Mouse (Mus musculus) induced T-regulatory cell, adult 2 months (primary cell): ENCODE results near the gene Cep295nl.

Source experiments
- DNase-seq: peaks from one replicate; pipeline ENCODE4 v3.0.0-alpha.2; 2012; ENCODE audit warnings: low read depth

Cep295nl gene

DNA sequence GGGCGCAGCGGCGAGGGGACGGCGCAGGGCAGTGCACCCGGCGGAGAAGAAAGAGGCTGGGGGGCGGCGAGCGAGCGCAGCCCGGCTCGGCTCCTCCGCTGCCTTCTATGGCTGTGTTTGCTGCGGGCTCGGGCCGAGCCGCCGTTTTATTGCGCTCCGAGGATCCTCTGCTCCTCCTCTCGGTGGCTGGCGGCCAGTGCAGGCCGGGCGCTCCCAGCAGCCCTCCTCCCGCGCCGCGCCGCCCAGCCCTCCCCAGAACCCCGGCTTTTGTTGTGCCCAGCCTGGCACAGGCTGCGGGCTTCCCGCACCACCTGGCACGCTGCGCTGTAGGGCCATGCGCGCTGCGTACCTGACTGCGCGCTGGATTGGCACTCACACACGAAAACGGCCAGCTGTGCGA lies 12.9 kb upstream of the Cep295nl start:
- peak; percentile 90 for DNase-seq

DNA sequence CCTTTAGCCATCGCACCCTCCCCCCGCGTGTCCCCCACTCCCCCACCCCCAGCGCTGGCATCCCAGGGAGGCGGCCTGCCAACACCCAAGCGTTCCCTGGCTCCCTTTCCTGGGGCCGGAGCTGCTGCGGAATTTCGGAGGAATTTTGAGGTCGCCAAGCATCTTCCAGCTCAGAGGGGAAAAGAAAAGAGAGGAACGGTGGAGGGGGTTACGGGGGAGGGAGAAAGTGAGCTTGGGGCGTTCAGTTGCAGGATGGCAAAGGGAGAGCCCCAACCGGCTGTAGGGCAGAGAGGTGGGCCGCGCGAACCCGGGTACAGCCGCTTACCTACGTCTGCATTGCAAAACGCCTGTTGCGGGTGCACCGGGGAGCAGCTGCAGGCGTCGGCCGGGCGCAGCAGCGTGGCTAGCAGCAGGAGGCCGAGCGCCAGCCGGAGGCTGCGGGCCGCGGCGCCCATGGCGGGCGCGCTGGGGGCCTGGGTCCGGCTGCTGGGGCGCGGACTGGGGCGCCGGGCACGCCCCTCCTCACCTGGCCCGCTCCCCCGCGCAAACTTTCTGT lies 12.4 kb upstream of the Cep295nl start:
- no peak for DNase-seq

DNA sequence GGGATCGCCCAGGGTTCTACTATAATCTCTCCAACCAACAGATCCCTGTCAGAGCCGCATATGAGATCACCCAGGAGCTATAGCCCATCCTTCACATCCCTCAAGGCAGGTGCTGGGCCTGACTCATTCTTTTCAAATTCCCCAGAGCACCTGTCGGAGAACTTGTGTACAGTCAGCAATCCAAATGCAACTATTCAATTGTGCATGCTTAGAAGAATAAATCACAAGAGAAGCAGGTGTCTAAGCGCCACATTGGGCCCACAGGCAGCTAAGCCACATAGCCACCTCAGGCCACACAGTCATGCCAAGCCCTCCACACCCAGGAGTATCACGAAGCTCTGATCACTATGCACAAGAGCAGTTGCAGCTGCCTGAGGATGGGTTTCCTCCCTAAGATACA lies 7.2 kb upstream of the Cep295nl start:
- DNase-seq: no peak

DNA sequence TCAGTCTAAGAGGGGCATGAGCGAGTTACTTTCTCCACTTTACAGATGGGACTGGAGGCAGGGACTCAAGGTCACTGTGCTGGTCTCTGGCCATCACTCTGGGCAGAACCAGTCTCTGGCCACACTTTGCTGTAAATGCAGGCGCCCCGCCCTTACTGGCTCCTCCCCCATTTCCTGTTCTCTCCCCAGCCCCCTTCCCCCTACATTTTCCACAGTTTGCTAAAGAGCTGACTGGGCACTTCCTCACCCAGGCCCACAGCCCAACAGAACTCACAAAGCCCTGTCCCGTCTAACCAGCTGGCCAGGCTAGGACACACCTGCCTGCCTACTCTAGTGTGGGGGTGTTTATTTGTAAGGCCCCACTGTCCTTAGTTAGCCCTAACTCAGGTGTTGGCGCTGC lies 6.6 kb upstream of the Cep295nl start:
- peak; percentile 82 for DNase-seq

DNA sequence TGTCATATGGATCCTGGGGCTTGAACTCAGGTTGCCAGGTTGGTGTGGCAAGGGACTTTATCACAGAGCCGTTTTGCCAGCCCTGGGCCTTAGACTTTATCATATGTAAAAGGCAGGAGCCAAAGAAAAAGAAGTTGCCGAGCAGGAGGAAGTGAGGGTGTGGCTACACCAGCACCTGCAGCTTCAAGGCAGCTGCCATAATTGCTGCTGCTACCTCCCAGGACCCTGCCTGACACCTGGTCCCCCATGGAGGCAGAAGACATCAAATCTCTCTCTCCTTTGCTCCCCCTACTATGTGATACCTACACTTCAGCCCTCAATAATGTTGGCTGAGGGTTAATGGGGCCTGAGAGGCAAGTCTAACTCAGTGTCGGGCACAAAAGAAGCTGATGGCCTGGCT lies 6.1 kb upstream of the Cep295nl start:
- no peak for DNase-seq

DNA sequence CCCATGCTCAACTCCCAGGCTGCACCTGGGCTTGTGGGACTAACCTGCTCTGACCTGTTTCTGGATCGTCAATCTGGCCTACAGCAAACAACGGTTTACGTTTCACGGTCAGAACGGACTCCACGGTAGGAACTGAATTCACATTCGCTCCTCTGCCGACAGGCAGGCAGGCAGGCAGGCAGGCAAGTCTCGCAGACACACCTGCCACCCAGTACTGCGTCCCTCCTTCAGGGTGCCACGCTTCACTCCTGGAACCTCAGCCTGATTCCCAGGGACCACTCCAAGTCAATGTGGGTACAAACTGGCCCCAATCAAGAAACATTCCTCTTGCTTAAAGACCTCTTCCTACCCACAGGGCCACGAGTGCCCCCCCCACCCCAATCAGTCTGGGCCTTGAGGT lies 5.6 kb upstream of the Cep295nl start:
- DNase-seq: no peak

DNA sequence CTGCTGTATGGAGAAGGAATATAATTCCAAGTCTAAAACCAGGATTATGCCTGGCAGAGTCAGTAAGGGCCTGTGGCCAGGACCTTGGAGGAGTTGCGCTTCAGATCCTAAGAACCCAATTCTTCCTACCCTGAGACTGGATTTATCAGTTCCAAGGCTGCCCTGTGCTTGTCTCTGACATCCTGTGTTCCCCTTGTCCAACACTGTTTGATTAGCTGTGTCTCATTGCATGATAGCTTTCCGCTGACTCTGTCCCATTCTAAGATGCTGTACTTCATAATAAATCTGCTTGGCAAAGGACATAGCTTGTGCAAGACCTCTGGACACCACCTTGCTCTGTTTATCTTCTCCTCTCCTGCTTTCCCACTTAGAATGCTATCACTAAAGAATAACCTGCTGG lies 5.1 kb upstream of the Cep295nl start:
- no peak for DNase-seq

DNA sequence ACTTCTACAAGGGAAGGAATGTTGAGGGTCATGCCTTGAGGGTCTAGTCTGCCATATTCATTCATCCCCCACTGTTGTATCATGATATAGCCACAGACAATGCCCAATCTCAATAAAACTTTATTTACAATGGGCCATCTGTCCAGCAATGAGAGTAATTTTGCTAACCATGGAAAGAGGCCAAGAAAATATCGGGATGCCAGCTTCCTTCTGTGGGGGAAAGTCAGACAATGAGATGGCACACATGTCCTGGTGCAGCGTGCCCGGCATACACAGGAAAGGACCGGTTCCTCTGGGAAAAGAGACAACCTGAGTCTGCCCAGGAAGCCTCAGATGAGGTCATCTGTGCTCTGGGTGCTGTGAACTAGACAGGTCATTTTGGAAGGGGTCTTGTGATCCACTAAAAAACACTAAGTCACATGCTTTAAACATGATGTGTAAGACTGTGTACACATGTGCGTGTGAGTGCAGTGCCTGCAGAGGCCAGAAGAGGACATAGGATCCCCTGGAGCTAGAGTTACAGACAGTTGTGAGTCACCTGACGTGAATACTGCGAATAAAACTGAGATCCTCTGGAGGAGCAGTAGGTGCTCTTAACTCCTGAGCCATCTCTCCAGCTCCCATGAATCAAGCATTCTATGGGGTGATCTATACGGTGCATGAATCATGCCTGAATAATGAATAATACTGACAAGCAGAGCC lies 4.2 kb upstream of the Cep295nl start:
- no peak for DNase-seq

DNA sequence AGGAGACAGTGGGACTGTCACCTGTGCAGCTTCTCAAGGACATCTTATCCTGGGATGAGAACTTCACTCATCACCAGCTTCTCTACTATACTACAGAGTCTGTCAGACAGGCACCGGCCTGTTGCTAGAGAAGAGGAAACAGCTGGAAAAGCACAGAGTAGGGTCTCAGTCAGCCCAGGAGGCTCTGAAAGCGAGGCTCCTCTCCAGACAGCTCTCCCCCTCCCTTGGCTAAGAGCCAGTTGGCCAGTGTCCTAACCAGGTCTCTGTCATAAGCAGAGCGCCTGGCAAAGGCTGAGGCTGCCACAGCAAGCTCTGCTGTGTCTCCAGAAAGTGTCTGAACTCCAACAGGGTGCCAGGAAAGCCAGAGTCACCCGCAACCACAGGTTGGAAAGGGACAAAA lies 3.4 kb upstream of the Cep295nl start:
- DNase-seq: no peak

DNA sequence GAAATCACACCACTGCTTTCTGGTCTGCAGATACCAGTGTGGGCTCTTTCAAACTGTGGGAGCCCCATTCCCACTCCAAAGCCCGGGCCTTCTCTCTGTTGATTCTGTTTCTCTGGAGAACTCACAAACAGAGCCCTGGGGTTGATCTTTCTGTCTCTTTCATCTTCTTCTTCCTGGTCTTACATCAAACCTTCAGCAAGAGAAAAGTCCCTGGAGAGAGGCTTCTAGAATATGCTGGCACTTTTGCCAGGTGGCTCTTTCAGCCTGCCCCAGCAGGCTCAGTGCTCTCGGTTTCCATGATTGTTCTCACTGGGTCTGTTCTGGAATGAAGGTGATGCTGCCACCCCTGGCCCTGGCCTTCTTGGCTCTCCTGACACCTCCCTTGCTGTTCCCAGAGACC lies 1.3 kb upstream of the Cep295nl start:
- no peak for DNase-seq

DNA sequence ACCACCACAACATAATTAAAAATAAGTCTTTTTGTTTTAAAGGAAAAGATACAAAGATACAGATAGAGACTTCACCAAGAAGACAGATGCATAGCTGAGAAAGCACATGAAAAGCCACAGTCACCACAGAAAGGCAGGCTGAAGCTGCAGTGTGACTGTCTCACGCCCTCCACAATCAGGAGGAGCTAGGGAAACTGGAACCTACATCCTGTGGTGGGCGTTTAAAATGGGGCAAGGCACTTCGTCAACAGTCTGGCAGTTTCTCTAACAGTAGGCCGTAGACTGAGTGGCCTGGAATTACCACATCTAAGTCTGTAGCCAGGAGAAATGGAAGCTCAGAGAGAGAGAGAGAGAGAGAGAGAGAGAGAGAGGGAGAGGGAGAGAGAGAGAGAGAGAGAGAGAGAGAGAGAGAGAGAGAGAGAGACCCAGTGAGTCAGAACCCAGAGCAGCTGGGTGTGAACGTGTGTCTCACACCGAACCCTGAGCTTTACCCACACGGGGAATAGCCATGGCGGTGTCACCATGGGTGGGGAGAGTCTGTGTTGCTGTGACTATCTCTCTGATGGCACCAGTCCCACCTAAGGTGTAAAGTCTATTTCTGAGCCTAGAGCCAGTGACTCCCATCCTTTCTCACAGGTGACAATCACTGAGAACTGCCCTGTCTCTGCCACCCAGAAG lies 4.7 kb downstream of the Cep295nl start:
- peak; percentile 81 for DNase-seq

DNA sequence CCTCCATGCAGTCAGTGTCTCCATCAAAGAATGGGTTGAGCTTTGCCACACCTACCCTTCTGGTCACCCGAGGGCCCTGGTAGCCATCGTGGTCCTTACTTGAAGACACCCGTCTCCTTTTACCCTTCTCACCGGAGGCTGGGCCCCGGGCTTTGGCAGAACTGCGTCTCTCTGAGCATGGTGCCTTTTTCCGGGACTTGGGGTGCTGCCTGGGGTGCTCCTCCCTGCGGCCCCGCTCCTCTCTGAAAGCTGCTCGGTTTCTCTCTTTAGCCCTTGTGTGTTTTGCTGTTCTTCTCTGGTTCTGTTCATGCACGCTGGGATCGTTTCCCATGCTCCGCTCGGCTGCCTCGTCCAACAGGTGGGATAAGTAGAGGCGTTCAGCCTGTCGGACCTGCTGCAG lies 8.9 kb downstream of the Cep295nl start:
- no peak for DNase-seq

DNA sequence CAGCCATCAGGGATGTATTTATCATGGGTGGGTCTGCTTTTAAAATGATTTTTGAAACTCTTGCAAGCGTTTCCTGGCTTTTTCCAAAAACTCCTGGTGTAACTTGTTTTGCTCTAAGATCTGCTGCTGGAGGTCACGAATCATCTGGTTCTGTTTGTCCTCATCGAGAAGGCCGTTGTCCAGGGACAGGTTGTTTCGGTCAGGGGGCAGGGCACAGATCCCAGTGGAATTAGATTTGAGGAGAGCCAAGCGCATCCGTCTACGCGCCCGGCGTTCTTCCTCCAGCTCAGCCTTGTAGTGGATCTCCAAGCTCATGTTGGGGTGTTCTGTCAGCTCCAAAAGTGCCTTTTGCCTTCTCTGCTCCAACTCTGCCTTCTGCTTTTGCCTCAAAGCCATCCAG lies 9.9 kb downstream of the Cep295nl start:
- no peak for DNase-seq

DNA sequence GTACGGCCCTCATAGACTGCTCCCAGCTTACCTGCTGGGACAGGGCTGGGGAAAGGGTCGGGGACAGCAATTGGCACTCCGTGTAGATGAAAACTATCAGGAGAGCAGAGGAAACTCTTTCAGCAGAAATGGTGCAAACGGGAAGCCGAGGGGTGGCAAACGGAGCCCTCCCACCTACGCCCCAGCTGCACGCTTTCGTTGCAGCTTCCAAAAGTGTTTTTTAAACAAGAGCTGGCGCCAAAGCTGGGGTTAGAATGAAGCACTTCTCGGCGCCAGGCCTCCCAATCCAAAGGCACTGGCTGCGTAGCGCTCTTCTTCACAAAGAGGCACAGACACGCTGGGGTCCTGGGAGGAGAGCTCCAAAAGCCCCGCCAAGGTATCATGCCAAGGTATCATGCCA lies 11.5 kb downstream of the Cep295nl start:
- no peak for DNase-seq

DNA sequence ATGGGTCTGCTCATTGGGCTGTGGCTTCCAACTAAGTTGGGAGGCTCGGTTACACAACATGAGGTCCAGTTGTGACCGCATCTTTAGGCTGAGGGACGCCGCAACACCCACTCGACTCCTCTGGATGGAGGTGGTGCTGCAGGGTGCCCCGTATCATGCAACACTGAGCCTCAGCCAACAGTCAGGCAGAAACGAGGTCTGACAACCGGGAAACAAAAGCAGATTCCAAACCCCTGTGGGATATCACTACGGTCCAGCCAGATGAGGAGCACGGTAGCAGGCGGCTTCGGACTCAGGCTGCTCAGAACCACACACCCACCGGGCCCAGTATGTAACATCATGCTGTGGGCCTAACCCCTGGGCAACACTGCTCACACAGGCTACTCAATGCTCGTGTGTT lies 11.9 kb downstream of the Cep295nl start:
- no peak for DNase-seq

DNA sequence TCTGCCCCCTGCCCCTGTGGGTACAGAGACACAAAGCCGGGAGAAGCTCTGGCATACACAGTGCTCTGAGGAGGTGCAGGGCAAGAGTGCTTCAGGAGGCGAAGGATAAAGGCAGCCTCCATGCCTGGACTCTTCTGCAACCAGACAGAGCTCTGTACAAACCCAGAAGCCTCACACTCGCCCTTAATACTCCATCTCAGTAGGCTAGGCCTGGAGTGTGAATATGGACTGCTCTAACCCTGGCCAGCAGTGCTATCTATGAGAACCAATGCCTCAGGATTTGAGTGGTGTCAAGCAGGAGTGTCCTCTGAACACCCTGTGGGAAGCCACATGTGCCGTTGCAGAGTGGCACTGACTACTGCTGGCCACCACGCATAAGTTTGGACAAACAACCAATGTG lies 13.4 kb downstream of the Cep295nl start:
- DNase-seq: no peak

DNA sequence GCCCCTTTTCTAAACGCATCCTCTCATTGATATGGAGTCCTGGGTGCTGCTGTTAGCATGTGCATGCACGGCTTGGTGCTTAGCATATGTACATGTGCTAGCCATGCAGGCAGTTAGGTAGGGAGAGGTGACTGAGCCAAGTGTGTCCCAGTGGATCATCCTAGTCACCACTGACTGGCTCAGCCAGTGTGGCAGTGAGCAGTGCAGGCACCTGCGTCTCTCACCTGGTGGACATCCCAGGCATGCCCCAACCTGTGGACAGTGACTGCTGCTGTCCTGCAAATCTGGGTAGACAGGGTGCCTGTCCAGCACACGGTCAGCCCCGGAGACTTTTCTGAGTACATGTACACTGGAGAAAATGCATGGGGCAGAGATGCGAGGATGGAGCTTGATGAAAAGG lies 13.8 kb downstream of the Cep295nl start:
- DNase-seq: no peak

DNA sequence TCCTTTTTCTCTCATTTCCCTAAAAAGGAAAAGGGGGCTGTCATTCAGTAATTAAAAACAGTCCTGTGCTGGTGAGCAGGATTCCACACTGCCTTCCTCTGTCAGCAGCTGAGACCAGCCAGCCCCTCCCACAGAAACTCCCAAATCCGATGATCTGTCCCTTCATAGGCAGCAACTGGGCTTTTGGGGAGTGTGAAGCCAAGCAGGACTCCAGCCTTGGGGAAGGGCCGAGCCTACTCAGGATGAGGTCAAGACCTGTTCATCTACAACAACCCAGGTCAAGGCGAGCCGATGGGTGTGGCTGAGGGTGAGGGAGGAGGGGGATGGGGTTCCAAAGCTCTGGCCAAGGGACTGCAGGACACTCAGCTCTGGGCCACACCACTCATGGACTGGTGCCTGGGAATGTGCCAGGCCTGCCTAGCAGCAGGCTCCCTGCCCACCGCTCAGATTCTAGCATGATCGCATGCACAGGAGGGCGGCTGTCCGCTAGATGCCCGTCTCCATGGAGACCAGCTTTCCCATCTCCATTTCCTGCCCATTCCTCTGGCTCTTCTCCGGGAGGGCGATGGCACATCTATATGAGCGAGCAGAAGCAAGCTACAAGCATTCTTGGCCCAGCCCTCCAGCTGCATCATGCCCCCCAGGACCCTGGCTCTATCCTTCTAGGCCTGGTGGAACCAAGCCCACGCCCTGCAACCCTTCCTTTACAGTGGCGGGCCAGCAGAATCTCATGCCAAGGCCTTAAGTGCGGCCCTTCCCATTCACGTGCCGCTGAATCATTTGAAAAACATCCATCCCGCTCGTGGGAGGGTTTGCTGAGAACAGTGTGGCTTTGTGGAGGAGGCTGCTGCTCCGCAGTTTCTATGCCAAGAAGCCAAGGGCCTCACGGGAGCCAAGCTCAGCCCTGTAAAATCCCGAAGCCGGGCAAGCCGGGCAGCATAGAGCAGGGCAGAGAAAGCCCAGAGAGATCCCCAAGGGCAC lies 15.0 kb downstream of the Cep295nl start:
- no peak for DNase-seq

DNA sequence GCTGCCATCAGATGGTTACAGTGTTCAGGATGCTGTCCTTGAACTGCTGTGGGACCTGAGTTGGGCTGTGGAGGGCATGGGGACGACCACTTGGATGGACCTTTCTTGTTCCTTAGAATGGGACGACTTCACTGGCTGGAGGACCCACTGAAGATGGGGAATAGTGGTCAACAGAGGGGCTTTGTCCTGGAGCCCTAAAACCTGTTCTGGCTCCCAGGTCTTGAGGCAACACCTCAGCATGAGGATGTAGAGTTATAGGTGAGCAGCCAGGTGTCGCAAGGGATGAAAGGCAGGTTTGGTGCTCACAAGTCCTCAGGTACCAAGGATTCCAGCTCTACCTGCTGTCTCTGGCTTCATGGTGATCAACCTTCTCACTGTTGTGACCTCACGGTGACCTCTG lies 15.8 kb downstream of the Cep295nl start:
- DNase-seq: no peak

DNA sequence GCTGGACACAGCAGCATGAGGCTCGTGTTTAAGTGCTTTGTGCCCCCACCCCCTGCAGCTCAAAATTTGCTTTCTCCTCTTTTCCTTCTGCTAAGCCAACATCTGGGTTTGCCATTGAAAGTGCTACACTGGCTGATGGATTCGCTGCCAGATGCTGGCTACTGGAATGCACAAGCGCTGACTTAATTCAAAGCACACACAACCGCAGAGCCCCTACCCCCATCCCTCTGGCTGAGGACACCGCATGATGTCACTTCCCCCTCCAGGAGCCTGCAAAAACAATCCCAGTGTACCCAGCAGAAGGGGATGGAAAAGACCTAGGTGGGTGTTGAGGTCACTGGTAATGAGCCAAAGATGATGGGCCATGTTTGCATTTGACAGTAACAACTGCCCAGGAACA lies 17.8 kb downstream of the Cep295nl start:
- no peak for DNase-seq

DNA sequence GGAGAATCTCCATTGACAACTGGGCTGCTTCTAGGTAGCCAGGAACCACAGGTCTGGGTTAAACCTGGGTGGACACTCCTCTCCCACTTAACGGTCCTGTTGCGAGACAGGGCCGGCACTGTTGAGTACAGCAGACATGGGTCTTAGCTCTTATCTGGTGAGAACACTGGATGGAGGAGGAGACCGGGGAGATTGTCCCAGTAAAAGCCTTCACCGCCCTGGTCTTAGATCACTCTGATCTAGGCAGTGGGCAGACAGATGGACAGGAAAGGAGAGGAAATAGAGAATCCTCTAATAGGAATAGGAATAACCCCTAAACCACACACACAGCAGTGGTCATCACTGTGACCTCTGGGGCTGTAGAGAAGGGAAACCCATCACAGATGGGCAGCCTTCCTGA lies 18.3 kb downstream of the Cep295nl start:
- no peak for DNase-seq

DNA sequence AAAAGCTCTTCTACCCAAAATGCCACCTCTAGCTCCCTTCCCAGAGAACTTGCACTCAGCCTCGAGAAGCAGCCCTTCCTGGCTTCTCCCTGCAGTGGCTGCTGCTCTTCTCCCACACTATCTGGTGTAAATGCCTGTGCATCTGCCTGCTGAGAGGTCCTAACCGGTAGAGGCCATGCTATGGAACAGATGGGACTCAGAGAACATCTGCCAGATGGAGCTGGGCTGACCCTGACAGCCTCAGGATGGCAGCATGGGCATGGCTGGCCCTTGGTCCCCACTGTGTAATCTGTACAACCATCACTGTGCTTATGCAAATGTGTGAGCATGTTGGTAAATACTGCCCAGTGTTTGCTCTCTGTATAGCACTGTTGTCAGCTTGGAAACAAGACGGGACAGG lies 19.7 kb downstream of the Cep295nl start:
- no peak for DNase-seq

DNA sequence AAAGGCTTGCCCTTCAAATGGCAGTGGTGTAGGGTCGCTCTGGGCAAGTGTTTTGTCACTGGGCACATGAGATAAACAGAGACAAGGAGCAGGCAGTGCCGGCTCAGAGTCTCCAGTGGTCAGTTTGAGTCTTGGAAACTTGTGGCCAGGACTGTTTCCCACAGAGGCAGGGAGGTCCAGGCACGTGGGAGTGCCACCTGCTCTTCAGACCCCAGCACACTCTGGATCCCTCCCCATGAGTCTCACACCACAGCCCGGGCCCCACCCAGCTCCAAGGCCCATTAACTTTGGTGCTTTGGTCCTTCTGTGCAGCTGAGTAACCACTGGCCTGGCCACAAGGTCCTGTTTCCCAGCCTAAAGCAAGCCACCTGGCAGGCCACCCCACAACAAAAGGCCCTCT lies 20.3 kb downstream of the Cep295nl start:
- no peak for DNase-seq
